Mouse (Mus musculus): Measurements from ENCODE around the gene Osbpl7.

GRCm38 (mm10) chr11:97094600-97094999, 44.2 kb downstream of the Osbpl7 start:
- no peak for TF ChIP-seq POLR2AphosphoS2 (IDR thresholded peaks at IDR 0.05; ENCODE audit: low read length)
- TF ChIP-seq MAFK (IDR thresholded peaks at IDR 0.05; ENCODE audit: borderline replicate concordance, low read depth, low read length) = no peak
- no peak for TF ChIP-seq TCF12 (IDR thresholded peaks at IDR 0.05; ENCODE audit: low read depth, low read length)
- TF ChIP-seq CTCF (IDR thresholded peaks at IDR 0.05 in 2 of 3, conservative IDR thresholded peaks at IDR 0.05 in 1 of 3; ENCODE audit: control insufficient read depth in 1 of 3, insufficient read depth in 1 of 3, low read depth in 2 of 3, low read length in 3 of 3, poor library complexity in 1 of 3, severe bottlenecking in 1 of 3) = no peak
- no peak for TF ChIP-seq UBTF (IDR thresholded peaks at IDR 0.05; ENCODE audit: borderline replicate concordance, insufficient read depth, low read depth, low read length)
- TF ChIP-seq EP300 (IDR thresholded peaks at IDR 0.05; ENCODE audit: low read depth in 1 of 2, low read length in 2 of 2) = no peak
- TF ChIP-seq TBP (IDR thresholded peaks at IDR 0.05; ENCODE audit: low read depth, low read length) = no peak
- no peak for TF ChIP-seq JUND (IDR thresholded peaks at IDR 0.05; ENCODE audit: low read depth, low read length)
- TF ChIP-seq ELF1 (IDR thresholded peaks at IDR 0.05; ENCODE audit: low read depth, low read length) = no peak
- no peak; the same call in 1 of the 2 replicates for TF ChIP-seq CHD2 (IDR thresholded peaks at IDR 0.05; ENCODE audit: low read length)
- TF ChIP-seq ZC3H11A (IDR thresholded peaks at IDR 0.05; ENCODE audit: low read depth, low read length) = no peak
- TF ChIP-seq ETS1 (IDR thresholded peaks at IDR 0.05; ENCODE audit: low read depth, low read length) = no peak
- no peak for TF ChIP-seq POLR2AphosphoS5 (IDR thresholded peaks at IDR 0.05; ENCODE audit: borderline replicate concordance, low read depth, low read length)

Data from MEL (cell line).